Mouse (Mus musculus) kidney, adult 18-20 months (tissue): ENCODE results near the gene Dlg2.

ENCODE experiments used
- DNase-seq: peaks from one replicate; pipeline ENCODE4 v3.0.0; 2021

Gene Dlg2

GRCm38 (mm10) chr7:92210701-92211100 lies 1734.2 kb downstream of the Dlg2 start:
- no peak for DNase-seq

- DNase-seq = no peak
Measured at GRCm38 (mm10) chr7:92213751-92214150, 1737.3 kb downstream of the Dlg2 start.

GRCm38 (mm10) chr7:92218171-92218570 lies 1741.7 kb downstream of the Dlg2 start:
- DNase-seq = no peak

- DNase-seq = no peak
Measured at GRCm38 (mm10) chr7:92220619-92221018, 1744.1 kb downstream of the Dlg2 start.

GRCm38 (mm10) chr7:92234476-92235202 lies 1758.2 kb downstream of the Dlg2 start:
- no peak for DNase-seq

- no peak for DNase-seq
Measured at GRCm38 (mm10) chr7:92235541-92236031, 1759.1 kb downstream of the Dlg2 start.

- no peak for DNase-seq
Measured at GRCm38 (mm10) chr7:92240908-92241307, 1764.4 kb downstream of the Dlg2 start.

GRCm38 (mm10) chr7:92247594-92247993 lies 1771.1 kb downstream of the Dlg2 start:
- no peak for DNase-seq

GRCm38 (mm10) chr7:92248619-92249018 lies 1772.1 kb downstream of the Dlg2 start:
- DNase-seq = no peak

- DNase-seq = no peak
Measured at GRCm38 (mm10) chr7:92258148-92258547, 1781.7 kb downstream of the Dlg2 start.

- no peak for DNase-seq
Measured at GRCm38 (mm10) chr7:92258701-92259100, 1782.2 kb downstream of the Dlg2 start.

- DNase-seq = no peak
Measured at GRCm38 (mm10) chr7:92264325-92264724, 1787.9 kb downstream of the Dlg2 start.

GRCm38 (mm10) chr7:92264964-92265363 lies 1788.5 kb downstream of the Dlg2 start:
- DNase-seq = no peak

GRCm38 (mm10) chr7:92275353-92275752 lies 1798.9 kb downstream of the Dlg2 start:
- DNase-seq = no peak

GRCm38 (mm10) chr7:92277629-92278028 lies 1801.2 kb downstream of the Dlg2 start:
- DNase-seq = no peak

GRCm38 (mm10) chr7:92280925-92281324 lies 1804.5 kb downstream of the Dlg2 start:
- no peak for DNase-seq

- no peak for DNase-seq
Measured at GRCm38 (mm10) chr7:92287058-92287457, 1810.6 kb downstream of the Dlg2 start.

GRCm38 (mm10) chr7:92288814-92289213 lies 1812.3 kb downstream of the Dlg2 start:
- no peak for DNase-seq

GRCm38 (mm10) chr7:92292918-92293518 lies 1816.5 kb downstream of the Dlg2 start:
- DNase-seq = no peak

GRCm38 (mm10) chr7:92301046-92301445 lies 1824.6 kb downstream of the Dlg2 start:
- no peak for DNase-seq

GRCm38 (mm10) chr7:92307634-92308033 lies 1831.2 kb downstream of the Dlg2 start:
- DNase-seq = no peak

- no peak for DNase-seq
Measured at GRCm38 (mm10) chr7:92308168-92308567, 1831.7 kb downstream of the Dlg2 start.

- DNase-seq = no peak
Measured at GRCm38 (mm10) chr7:92316389-92316788, 1839.9 kb downstream of the Dlg2 start.

GRCm38 (mm10) chr7:92319469-92319868 lies 1843.0 kb downstream of the Dlg2 start:
- no peak for DNase-seq

- DNase-seq = no peak
Measured at GRCm38 (mm10) chr7:92320181-92320580, 1843.7 kb downstream of the Dlg2 start.
